Mouse (Mus musculus): ENCODE measurements at regions not wholly inside any gene's neighbourhood (a gene's known extent, or its start where the extent isn't known, plus 50 kb on each side); places are given as distances from the start of the nearest gene placed in this dataset.

GRCm38 (mm10) chr9:87954941-87955340 lies 223.9 kb upstream of the Tbx18 start:
- TF ChIP-seq POLR2A (IDR thresholded peaks at IDR 0.05; ENCODE audit: low read depth, low read length) (no peak), CTCF (IDR thresholded peaks at IDR 0.05; ENCODE audit: extremely low read depth, insufficient read length, insufficient replicate concordance, low read depth, low read length) (no peak)

GRCm38 (mm10) chr9:87961796-87962195 lies 230.7 kb upstream of the Tbx18 start:
- no peak overlapping the region for H3K4me3 ChIP-seq (ENCODE audit: low read depth, low read length)
- H3K4me1 ChIP-seq (ENCODE audit: control insufficient read depth, insufficient read depth, insufficient read length, low read length) = no peaks in the 10 kb centered on the region
- 88% methylated on average over 4 of the region's 4 CpGs for WGBS
- H3K36me3 ChIP-seq (ENCODE audit: control insufficient read depth, insufficient read depth, low read length) = no peaks in the 10 kb centered on the region
- no peak for TF ChIP-seq CTCF (IDR thresholded peaks at IDR 0.05; ENCODE audit: extremely low read depth, insufficient read length, insufficient replicate concordance, low read depth, low read length)
- TF ChIP-seq POLR2A (IDR thresholded peaks at IDR 0.05; ENCODE audit: low read depth, low read length) = no peak
- no peak overlapping the region for H3K27ac ChIP-seq (ENCODE audit: insufficient read depth, low read depth, low read length)
- H3K27me3 ChIP-seq (ENCODE audit: control insufficient read depth, insufficient read depth, low read length) = no peaks in the 10 kb centered on the region

More at GRCm38 (mm10) chr9:87954941-87955340, 223.9 kb upstream of the Tbx18 start:
- Histone ChIP-seq H3K27me3 (ENCODE audit: control insufficient read depth, insufficient read depth, low read length) (no peaks in the 10 kb centered on the region), H3K4me3 (ENCODE audit: low read depth, low read length) (no peak overlapping the region), H3K36me3 (ENCODE audit: control insufficient read depth, insufficient read depth, low read length) (no peaks in the 10 kb centered on the region), H3K27ac (ENCODE audit: insufficient read depth, low read depth, low read length) (no peak overlapping the region), H3K4me1 (ENCODE audit: control insufficient read depth, insufficient read depth, insufficient read length, low read length) (no peaks in the 10 kb centered on the region)

GRCm38 (mm10) chr9:87964508-87964907 lies 233.4 kb upstream of the Tbx18 start:
- Histone ChIP-seq H3K27me3 (ENCODE audit: control insufficient read depth, insufficient read depth, low read length) (no peaks in the 10 kb centered on the region), H3K4me1 (ENCODE audit: control insufficient read depth, insufficient read depth, insufficient read length, low read length) (no peaks in the 10 kb centered on the region), H3K36me3 (ENCODE audit: control insufficient read depth, insufficient read depth, low read length) (no peaks in the 10 kb centered on the region), H3K27ac (ENCODE audit: insufficient read depth, low read depth, low read length) (no peak overlapping the region), H3K4me3 (ENCODE audit: low read depth, low read length) (no peak overlapping the region)
- 33% methylated on average over 2 of the region's 2 CpGs for WGBS
- TF ChIP-seq POLR2A (IDR thresholded peaks at IDR 0.05; ENCODE audit: low read depth, low read length) = no peak
- no peak for TF ChIP-seq CTCF (IDR thresholded peaks at IDR 0.05; ENCODE audit: extremely low read depth, insufficient read length, insufficient replicate concordance, low read depth, low read length)

GRCm38 (mm10) chr9:87965103-87965780 lies 234.2 kb upstream of the Tbx18 start:
- Histone ChIP-seq H3K36me3 (ENCODE audit: control insufficient read depth, insufficient read depth, low read length) (no peaks in the 10 kb centered on the region), H3K27me3 (ENCODE audit: control insufficient read depth, insufficient read depth, low read length) (no peaks in the 10 kb centered on the region), H3K27ac (ENCODE audit: insufficient read depth, low read depth, low read length) (no peak overlapping the region), H3K4me1 (ENCODE audit: control insufficient read depth, insufficient read depth, insufficient read length, low read length) (no peaks in the 10 kb centered on the region), H3K4me3 (ENCODE audit: low read depth, low read length) (no peak overlapping the region)
- 29% methylated on average over 3 of the region's 3 CpGs for WGBS
- no peak for TF ChIP-seq CTCF (IDR thresholded peaks at IDR 0.05; ENCODE audit: extremely low read depth, insufficient read length, insufficient replicate concordance, low read depth, low read length)
- no peak for TF ChIP-seq POLR2A (IDR thresholded peaks at IDR 0.05; ENCODE audit: low read depth, low read length)

- Histone ChIP-seq H3K4me1 (ENCODE audit: control insufficient read depth, insufficient read depth, insufficient read length, low read length) (no peaks in the 10 kb centered on the region), H3K27ac (ENCODE audit: insufficient read depth, low read depth, low read length) (no peak overlapping the region), H3K27me3 (ENCODE audit: control insufficient read depth, insufficient read depth, low read length) (no peaks in the 10 kb centered on the region), H3K36me3 (ENCODE audit: control insufficient read depth, insufficient read depth, low read length) (no peaks in the 10 kb centered on the region), H3K4me3 (ENCODE audit: low read depth, low read length) (no peak overlapping the region)
- 49% methylated on average over 5 of the region's 5 CpGs for WGBS
- no peak for TF ChIP-seq POLR2A (IDR thresholded peaks at IDR 0.05; ENCODE audit: low read depth, low read length)
- no peak for TF ChIP-seq CTCF (IDR thresholded peaks at IDR 0.05; ENCODE audit: extremely low read depth, insufficient read length, insufficient replicate concordance, low read depth, low read length)
Measured at GRCm38 (mm10) chr9:87968190-87969082, 237.4 kb upstream of the Tbx18 start.

- Histone ChIP-seq H3K27ac (ENCODE audit: insufficient read depth, low read depth, low read length) (no peak overlapping the region), H3K27me3 (ENCODE audit: control insufficient read depth, insufficient read depth, low read length) (no peaks in the 10 kb centered on the region), H3K4me1 (ENCODE audit: control insufficient read depth, insufficient read depth, insufficient read length, low read length) (no peaks in the 10 kb centered on the region), H3K36me3 (ENCODE audit: control insufficient read depth, insufficient read depth, low read length) (no peaks in the 10 kb centered on the region), H3K4me3 (ENCODE audit: low read depth, low read length) (no peak overlapping the region)
- no peak for TF ChIP-seq POLR2A (IDR thresholded peaks at IDR 0.05; ENCODE audit: low read depth, low read length)
- TF ChIP-seq CTCF (IDR thresholded peaks at IDR 0.05; ENCODE audit: extremely low read depth, insufficient read length, insufficient replicate concordance, low read depth, low read length) = no peak
Measured at GRCm38 (mm10) chr9:87970586-87970985, 239.5 kb upstream of the Tbx18 start.

- no peak for TF ChIP-seq POLR2A (IDR thresholded peaks at IDR 0.05; ENCODE audit: low read depth, low read length)
- TF ChIP-seq CTCF (IDR thresholded peaks at IDR 0.05; ENCODE audit: extremely low read depth, insufficient read length, insufficient replicate concordance, low read depth, low read length) = no peak
- no peaks in the 10 kb centered on the region for H3K4me1 ChIP-seq (ENCODE audit: control insufficient read depth, insufficient read depth, insufficient read length, low read length)
- no peak overlapping the region for H3K4me3 ChIP-seq (ENCODE audit: low read depth, low read length)
- H3K36me3 ChIP-seq (ENCODE audit: control insufficient read depth, insufficient read depth, low read length) = no peaks in the 10 kb centered on the region
- WGBS = 79% methylated on average over 3 of the region's 3 CpGs
- no peak overlapping the region for H3K27ac ChIP-seq (ENCODE audit: insufficient read depth, low read depth, low read length)
- no peaks in the 10 kb centered on the region for H3K27me3 ChIP-seq (ENCODE audit: control insufficient read depth, insufficient read depth, low read length)
Measured at GRCm38 (mm10) chr9:87971791-87972190, 240.7 kb upstream of the Tbx18 start.

Data from small intestine, adult 2 months (tissue).